Mouse (Mus musculus) left cerebral cortex, postnatal 14 days (tissue): ENCODE data around the gene Krt87. TPM values are rescaled to one million over a fixed set of nuclear protein-coding genes. Genes with fewer than 3 reads are reported as not detected.

Source experiments
- DNase-seq, 2 experiments: peaks; one replicate each; pipeline ENCODE4 v3.0.0; 2021 to 2022; ENCODE audit warnings: low spot score in 2 of 2, mixed read lengths in 1 of 2
- intact Hi-C: fragments of 180-260 bp; cut with DNase I; formaldehyde crosslinking; loops from one replicate; pipeline ENCODE4 v1.15.1; 2025
- long read RNA-seq, 2 experiments: library from polyadenylated mRNA; stranded (forward); transcript quantifications; one replicate each; pipeline ENCODE4 v2.0.0; 2021
- total RNA-seq, 2 experiments: library from RNA; stranded (reverse); gene quantifications; 2 replicates each; pipeline ENCODE4 v1.2.3; 2021

Krt87 gene
- under 1 TPM in 1 of 2 experiments, not detected in 1; 0.15 TPM for total RNA-seq
- long read RNA-seq, experiment 1 = 0 reads
- long read RNA-seq, experiment 2, partial matches to known transcripts = 0 of 1 reads
- long read RNA-seq, experiment 2, other reads (novel, unspliced or antisense) = 0 of 1 reads

DNA sequence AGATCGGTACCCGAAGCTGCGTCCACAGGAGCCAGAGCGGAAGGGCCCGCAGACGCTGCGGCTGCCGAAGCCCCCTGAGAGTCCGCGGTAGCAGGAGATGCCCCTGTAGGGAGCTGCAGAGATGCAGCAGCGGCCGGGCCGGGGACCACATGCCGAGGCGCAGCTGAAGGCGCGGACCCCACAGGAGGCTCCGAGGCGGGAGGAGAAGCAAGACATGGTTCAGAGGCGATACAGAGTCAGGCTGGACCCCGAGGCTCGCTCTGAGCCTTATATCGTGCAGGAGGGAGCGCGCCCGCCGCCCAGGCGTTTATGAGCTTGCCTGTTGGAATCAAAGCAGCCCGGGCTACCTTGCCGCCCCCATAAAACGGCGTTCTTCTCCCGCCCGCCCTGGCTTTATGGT is at the start of gene Krt87:
TSS of gene Krt87 (minus strand) at position 250 of the 400 bp plus-strand sequence.
- intact Hi-C loops = no loop called here
- no peak for DNase-seq

DNA sequence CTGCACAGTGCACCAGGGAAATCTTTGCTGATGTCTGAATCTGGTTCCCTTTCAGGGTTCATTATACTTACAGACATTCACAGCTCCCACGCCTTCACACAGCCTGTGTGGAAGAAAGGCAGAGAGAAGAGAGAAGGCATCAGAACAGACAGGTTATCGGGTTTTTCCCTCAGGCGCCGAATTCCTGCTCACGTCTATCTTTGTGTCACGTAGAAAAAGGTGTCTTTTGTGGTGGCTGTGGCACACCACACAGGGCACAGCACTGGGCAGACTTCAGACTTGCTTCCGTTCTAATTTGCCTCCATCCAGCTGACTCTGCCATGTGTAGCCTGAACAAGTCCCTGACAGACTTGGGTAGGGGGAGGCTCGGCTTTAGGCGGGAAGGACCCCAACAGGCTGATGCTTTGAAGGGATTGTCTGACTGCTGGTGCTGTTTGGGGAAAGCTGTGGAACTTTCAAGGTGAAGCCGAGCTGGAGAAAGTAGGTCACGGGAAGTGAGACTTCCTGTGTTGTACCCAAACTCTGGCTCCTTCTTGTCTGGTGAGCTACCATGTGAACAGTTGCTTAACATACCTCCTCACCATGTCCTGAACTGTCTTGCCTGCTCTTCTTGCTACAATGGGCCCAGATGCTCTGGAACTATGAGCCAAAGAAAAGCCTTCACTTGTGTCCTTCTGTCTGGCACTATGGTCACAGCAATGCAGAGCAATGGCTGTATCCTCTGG is 47.5 kb upstream of the Krt87 start:
- DNase-seq = peak; percentile 36 to 44
- intact Hi-C loops = no loop called here

DNA sequence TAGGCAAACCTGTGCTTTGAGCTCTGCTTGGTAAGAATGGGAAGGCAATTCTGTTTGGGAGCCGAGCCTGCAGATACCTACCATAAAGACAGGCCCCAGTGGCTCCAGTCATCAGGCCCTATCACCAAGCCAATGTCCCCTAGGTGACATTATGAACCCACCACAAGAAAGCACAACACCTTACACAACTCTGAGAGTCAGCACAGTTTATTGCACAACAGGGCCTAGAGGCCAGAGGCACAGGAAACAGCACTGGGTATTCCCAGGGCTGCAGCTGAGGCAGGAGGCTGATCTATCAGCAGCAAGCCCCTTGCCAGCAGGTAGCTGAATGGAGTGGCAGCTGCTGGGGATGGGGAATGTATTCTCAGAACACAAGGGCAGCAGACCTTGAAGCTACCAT is 46.3 kb upstream of the Krt87 start:
- intact Hi-C loops = no loop called here

DNA sequence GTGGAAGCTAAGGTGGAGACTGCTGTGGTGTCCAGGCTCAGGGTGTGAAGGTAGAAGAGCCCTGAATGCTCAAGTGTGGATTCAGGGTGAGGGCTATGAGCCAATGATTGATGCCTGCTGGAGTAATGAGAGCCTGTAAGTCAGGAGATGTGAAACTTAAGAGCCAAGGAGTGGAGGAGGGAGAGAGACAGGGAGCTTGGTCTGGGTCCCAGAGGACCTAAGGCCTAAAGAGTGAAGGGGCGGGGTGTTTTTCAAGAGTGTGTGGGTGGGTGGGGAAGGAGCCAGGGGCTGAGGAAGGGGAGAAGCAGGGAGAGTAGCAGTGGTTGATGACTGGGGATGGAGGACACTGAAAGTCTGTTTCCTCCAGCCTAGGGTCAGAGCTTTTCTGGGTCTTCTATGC is 45.0 kb upstream of the Krt87 start:
- no peak for DNase-seq
- intact Hi-C loops = no loop called here

More for the DNA sequence above, 46.3 kb upstream of the Krt87 start:
- no peak for DNase-seq

DNA sequence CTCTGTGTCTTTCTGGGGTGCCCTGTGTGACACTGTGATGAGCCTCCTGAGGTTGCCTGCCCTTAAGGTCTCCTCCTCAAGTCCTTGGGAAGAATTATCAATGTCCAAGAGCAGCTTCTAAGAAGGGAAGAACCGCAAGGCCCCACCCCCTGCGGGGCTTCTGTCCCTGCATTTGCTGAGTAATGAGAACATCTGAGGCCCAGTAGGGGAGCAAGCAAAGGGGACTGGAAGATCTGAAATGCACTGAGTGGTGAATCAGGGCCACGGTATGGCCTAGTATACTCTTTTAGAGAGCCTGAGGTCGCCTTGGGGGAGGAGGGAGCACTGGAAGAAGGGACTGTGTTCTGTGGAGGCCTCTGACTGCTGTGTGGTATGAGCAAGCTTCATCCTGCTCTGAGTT is 43.5 kb upstream of the Krt87 start:
- intact Hi-C loops = no loop called here

DNA sequence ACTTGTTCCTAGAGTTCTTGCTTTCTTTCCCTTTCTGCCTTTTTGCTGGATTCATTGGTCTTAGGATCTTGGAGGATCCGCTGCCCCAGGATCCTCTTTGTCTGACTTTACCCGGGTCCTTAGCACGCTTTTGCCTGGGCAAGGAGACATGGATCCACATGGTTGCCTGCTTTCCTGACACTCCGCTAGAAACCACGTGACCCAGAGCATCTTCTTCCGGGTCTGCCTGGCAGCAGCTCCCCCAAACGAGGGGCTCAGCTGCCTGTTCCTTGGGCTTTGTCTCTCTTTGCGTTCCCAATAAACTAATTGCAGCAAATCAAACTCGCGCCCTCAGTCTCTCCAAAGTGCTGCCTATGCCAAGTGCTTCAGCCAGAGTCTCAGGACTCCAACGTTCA is 41.1 kb upstream of the Krt87 start:
- no peak for DNase-seq
- intact Hi-C loops = no loop called here

More for the DNA sequence above, 43.5 kb upstream of the Krt87 start:
- DNase-seq = no peak

DNA sequence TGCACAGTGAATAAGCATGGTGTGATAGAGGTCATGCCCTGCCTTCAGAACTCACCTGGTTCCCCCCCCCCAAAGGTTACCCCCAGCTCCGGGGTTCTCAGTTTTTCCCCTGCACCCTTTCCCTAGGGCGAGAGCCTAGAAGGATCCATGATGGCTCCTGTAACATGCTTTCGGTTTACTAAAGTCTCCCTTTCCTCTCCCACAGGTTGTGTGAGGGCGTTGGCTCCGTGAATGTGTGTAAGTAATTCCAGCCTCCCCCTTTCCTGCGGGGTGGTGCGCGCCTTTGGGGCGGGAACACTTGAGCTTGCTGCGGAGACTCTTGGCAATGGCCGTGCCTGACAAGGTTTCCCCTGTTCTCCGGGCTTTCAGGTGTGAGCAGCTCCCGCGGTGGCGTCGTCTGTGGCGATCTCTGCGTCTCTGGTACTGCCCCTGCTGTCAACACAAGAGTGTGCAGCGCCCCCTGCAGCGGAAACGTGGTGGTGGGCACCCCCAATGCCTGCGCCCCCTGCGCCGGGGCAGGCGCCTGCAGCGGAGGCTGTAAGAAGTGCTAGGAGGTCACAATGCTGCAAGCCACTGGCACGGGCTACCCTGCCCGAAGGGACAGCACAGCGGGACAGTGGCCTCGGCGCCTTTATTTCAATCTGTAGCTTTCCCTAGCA is 40.5 kb upstream of the Krt87 start:
- peak; percentile 46 for DNase-seq
- intact Hi-C loops = no loop called here

DNA sequence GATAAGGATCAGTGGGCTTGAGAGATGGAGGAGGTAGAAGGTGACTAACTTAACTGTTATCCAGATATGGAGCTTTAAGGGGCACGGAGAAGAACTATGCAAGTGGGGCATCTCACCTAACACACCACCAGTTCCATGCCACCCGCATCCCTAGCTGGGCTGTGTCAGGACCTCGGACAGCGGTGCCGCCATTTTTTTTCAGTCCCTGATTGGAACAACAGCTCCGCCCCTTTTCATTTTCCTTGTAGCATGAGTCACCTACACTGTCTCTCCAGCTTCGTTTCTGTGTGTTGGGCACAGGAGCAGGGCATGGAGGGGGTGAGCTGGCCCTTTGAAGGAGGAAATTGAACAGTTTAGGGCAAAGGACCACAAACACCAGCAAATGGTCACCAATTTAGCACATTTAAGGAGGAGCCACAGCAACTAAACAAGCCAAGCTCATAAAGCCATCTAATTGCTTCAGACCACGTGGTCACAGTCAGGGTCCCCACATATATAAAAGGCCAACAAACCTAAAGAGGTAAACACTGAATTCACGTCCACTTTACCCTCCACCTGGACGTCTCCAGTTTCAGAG is 34.4 kb upstream of the Krt87 start, which contains the start of gene Krt86:
TSS of gene Krt86 (plus strand) at position 527 of the 577 bp plus-strand sequence.
- no peak for DNase-seq
- intact Hi-C loops = no loop called here

DNA sequence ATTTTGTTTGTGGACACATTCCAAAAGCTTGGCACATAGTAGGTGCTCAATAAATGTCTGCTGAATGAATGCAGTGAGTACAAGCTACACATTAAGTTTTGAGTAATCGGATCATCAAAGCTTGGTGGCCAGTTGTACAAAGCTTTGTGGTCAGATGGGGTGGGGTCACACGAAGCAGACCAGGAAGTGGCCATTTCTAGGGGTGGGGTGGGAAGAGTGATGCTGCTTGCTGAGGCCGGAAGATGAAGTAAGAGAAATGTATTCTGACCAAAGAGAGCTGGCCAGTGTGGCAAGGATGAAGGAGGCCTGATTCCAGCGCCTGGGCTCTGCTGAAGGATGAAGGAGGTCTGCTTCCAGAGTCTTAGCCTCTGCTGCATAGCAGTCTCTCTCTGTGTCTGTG is 30.5 kb upstream of the Krt87 start:
- DNase-seq = no peak
- intact Hi-C loops = no loop called here

DNA sequence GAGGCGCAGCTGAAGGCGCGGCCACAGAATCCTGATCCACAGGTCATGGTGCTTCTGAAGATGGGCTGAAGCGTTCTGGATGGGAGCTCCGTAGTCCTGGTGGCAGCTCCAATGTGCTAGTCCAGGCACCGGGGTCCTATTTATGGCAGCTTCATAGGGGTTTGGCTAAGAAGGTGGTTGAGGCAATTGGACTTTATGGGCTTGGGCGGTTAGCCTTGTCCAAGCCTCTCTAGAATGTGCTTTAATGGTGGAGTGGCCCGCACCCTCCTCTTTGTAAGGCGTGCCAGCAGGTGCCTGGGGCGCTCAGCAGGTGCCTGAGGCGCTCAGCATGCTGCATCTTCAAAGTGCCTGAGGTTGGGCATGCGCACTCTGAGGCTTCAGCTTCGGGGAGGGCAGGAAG is 25.0 kb upstream of the Krt87 start, which contains the start of gene Krt81:
TSS of gene Krt81 (minus strand) at position 101 of the 400 bp plus-strand sequence.
- intact Hi-C loops = no loop called here
- DNase-seq = no peak

DNA sequence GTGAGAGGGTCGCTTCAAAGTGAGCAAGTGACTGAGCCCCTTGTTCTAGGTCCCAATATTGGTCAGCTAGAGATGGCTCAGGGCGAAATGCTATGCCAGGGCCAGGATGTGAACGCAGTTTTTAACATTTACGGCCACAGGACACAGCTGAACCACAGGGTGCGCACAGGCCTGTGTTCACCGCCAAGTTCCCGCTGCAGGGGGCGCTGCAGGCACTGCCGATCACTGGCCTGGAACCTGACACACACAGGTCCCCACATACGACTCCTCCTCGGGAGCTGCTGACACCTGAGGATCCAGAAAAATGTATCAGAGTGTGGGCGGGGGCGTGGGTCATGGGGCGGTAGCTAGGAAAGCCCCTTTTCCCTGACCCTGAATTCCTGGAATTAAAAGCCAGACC is 20.7 kb upstream of the Krt87 start:
- DNase-seq = no peak
- intact Hi-C loops = no loop called here

DNA sequence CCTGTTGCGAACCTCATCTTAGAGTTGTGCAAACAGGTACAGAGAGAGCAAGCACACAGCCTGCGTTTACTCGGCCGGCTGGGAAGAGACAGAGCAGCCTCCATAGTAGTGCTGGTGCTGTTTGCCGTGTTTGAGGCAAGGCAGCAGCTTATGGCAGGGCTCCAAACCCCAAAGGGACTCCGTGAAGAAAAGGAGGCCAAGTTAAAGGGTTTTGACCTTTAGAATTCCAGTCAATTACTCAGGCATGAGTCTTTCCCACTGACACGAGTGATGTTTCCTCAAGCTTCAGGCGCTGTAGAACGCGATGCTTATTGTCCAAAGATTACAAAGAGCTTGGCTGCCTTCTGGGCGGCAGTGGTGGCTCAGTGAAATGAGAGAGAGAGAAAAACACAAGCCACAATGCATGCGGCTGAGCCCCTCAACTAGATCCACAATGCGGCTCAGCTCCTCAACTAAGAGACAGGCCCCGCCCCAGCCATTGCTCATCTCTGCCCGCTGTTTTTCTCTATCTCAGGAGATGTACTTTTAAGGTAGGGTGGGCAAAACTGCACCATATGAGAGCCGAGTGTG is 19.8 kb upstream of the Krt87 start:
- intact Hi-C loops = no loop called here
- DNase-seq = no peak

DNA sequence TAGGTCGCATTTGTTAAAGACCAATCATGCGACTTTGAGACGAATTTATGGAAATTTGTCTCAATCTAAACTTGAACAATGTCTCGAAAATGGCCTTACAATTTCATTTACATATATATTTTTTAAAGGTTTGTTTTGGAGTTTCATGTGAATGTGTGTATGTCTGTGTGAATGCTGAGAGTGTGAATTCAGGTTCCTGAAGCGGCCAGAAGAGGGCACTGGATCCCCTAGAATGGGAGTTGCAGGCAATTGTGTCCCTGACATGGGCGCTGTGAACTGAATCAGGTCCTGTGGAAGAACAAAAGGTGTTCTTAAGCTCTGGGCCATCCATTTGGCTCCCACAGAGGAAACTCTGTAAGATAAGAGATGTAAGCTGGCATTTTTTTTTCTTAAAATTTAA is 17.3 kb upstream of the Krt87 start:
- intact Hi-C loops = no loop called here

DNA sequence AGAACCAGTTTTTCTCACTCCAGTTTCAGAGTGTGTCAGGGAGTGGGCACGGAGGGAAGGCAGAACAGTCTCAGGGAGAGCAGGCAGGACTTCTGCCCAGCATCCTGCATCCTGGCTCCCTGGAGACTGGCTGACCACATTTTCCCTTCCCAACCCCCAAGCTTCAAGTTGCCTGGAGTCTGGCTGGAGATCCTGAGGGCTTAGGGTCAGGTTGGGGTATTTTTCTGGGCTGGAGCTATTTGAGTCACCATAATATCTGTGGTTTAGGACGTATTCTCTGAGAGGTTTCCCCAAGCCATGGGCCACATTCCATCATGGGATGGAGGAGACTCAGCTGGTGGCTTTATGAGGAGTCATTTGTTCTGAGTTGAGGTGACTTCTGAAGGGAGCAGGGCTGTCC is 16.7 kb upstream of the Krt87 start:
- no peak for DNase-seq
- intact Hi-C loops = no loop called here

More for the DNA sequence above, 17.3 kb upstream of the Krt87 start:
- no peak for DNase-seq

DNA sequence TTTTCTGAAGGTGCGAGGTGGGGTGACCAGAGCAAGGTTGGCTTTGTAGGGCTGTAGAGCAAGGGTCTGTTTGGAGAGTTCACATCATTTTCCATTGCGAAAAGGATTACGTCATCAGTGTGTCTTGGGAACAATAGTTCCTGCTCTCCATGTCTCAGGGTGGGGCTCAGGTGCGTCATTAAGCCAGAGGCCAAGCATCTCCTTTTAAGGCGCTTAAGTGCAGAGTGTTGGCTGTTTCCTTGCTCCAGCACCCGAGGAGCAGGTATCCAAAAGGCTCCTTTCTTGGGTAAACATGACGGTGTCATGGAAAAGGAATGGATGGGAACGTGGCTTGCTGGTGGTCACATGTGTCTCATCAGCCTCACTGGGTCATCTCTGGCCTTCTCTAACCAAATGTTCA is 16.2 kb upstream of the Krt87 start:
- no peak for DNase-seq
- intact Hi-C loops = no loop called here

DNA sequence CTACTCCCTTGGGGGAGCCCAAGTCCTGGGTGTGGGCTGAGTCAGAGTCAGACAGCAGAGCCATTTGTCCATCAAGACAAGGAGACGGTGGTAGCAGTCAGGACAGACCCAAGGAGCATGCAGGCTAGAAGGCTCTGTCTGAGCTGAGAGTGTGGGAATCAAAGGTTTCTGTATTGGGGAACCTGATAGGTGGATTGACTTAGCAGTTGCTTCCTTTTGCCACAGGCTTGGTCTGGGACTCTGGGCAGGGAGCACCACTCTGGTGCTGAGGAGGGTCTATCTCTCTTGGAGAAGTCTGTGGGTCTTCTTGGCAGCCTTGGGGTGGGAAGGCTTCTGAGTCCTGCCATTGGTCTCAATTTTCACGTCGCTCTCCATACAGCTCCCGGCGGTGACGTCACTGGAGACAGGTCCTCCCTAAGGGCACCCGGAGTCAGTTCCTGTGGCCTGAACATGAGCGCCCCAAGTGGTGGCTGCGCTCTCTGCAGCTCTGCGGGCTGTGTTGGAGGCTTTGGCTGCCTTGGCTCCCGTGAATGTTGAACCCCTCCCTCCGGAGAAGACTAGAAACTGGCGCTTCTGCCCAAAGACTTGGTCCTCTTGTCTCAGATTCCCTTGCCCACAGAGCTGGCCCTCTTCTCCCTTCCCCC is 14.6 kb upstream of the Krt87 start:
- intact Hi-C loops = no loop called here
- DNase-seq = peak; percentile 77 to 81

DNA sequence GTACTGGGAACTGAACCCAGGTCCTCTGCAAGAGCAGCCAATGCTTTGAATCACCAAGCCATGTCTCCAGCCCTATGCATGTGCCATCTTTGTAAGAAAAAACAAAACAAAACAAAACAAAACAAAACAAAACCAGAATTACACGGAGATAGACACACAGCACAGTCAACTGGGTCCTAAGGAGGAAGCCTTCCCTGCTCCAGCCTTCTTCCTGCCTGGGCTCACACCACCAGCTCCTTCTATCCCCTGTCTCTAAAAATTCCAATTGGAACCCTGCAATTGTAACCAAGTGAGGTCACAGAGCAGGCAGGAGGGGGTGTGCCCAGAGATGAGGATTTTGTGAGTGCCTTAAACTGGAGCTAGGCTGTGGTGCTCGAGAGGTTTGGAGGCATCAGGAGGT is 8.8 kb upstream of the Krt87 start, which contains the start of gene Krt88:
TSS of gene Krt88 (plus strand) at position 301 of the 400 bp plus-strand sequence.
- DNase-seq = no peak
- intact Hi-C loops = no loop called here

DNA sequence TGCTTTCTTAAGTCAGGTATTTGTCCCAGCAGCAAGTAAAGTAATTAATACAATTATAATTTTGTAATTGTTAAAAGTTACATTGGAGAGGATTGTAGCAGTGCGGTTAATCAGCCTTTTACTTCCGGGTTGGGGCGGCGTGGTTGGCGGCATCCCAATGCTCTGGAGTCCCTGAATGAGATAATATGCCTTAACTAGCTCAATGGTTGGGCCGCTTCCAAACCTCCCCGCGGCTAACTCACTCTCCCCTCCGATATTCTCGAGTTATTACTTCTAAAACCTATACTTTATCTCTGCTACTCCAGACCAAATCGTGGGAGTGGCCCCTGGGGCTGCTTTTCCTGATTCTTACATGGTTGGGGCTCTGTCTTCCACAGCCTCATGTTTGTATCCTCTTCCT is 8.0 kb upstream of the Krt87 start:
- intact Hi-C loops = no loop called here
- no peak for DNase-seq

DNA sequence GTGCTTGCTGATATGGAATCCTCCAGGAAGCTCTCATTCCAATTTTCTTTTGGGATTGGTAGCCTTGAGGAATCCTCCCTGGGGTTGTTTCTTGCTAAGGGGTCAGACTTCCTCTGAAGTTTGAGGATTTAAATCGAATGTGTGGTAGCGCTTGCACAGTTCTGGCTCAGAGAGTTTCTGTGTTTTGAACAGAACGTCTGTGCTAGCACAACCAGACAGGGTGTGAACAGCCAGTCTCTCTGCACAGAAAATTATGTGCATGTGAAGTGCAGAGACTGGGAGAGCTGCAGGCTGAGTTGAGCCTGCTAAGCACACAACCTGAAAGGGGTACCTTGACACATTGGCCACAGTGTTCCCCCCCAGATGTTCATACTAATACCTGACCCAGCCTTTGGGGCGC is 2.2 kb upstream of the Krt87 start:
- peak in 1 of 2 experiments; percentile 28 for DNase-seq
- intact Hi-C loops = no loop called here

DNA sequence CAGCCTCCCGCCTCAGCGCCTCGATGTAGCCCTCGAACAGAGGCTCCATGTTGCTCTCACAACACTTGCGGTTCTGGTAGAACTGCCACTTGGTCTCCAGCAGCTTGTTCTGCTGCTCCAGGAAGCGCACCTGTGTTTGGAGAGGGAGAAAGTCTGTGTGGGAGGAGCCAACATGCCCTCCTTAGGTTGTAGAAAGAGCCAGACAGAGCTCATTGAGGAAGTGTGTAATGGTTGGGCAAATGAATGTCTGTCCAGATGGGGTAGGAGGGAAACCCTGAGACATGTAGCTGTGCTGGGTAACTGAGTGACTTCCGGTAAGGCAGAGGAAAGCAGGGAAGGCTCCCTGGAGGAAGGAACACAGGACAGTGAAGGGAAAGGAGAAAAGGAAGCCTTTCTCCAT is 2.0 kb downstream of the Krt87 start:
- intact Hi-C loops = no loop called here
- no peak for DNase-seq
